Mouse (Mus musculus) regulatory T cell (primary cell): ENCODE results near the gene Immt.
"Not testable (repeated sequence)": the region's sequence is repeated elsewhere in the genome, so short reads cannot be mapped to it uniquely, and the experiment has no call there.

Source experiments
- in situ Hi-C: fragments of 300-600 bp; cut with MboI, MseI; formaldehyde crosslinking; loops from one replicate; pipeline ENCODE4 v1.15.1; 2025; ENCODE audit warnings: high pct_unique_total_duplicates

The Immt gene

GRCm38 (mm10) chr6:71840597-71841290 is 9.6 kb downstream of the Immt start:
- in situ Hi-C loops: loop anchor here (5.0 kb wide), 1 partner anchor 67 kb away; the partner anchor contains the start of genes Polr1a and Ptcd3

- in situ Hi-C loops: not testable (repeated sequence)
Measured at GRCm38 (mm10) chr6:71846906-71847305, 15.8 kb downstream of the Immt start.

GRCm38 (mm10) chr6:71867751-71868150 is 36.6 kb downstream of the Immt start:
- in situ Hi-C loops: no loop called here

GRCm38 (mm10) chr6:71868809-71869208 is 37.7 kb downstream of the Immt start:
- in situ Hi-C loops: no loop called here

GRCm38 (mm10) chr6:71871396-71871795 is 40.3 kb downstream of the Immt start:
- in situ Hi-C loops: no loop called here

- in situ Hi-C loops: loop anchor here (5.0 kb wide), 1 partner anchor 59 kb away; no protein-coding TSS in a partner anchor
Measured at GRCm38 (mm10) chr6:71877965-71878760, 47.0 kb downstream of the Immt start.

GRCm38 (mm10) chr6:71893263-71893662 is 62.1 kb downstream of the Immt start:
- in situ Hi-C loops: no loop called here

GRCm38 (mm10) chr6:71907702-71908235 is 76.6 kb downstream of the Immt start:
- in situ Hi-C loops: loop anchor here (5.0 kb wide), 1 partner anchor 65 kb away; no protein-coding TSS in a partner anchor

- in situ Hi-C loops: loop anchor here (5.0 kb wide), 1 partner anchor 66 kb away; no protein-coding TSS in a partner anchor
Measured at GRCm38 (mm10) chr6:71908481-71909381, 77.6 kb downstream of the Immt start, which contains the start of the genes Ptcd3 and Polr1a. Gene Ptcd3 (minus strand): TSS chr6:71908750. Gene Polr1a (plus strand): TSS chr6:71909053.

GRCm38 (mm10) chr6:71909384-71909783 is 78.3 kb downstream of the Immt start:
- in situ Hi-C loops: loop anchor here (5.0 kb wide), 1 partner anchor 67 kb away; no protein-coding TSS in a partner anchor

GRCm38 (mm10) chr6:71909840-71910239 is 78.7 kb downstream of the Immt start:
- in situ Hi-C loops: loop anchor here (5.0 kb wide), 1 partner anchor 68 kb away; no protein-coding TSS in a partner anchor

- in situ Hi-C loops: no loop called here
Measured at GRCm38 (mm10) chr6:71911686-71912450, 80.7 kb downstream of the Immt start.

GRCm38 (mm10) chr6:71920752-71921151 is 89.6 kb downstream of the Immt start:
- in situ Hi-C loops: no loop called here

- in situ Hi-C loops: not testable (repeated sequence)
Measured at GRCm38 (mm10) chr6:71925233-71925632, 94.1 kb downstream of the Immt start.
